Mouse (Mus musculus) C2C12 (cell line): ENCODE measurements around the gene Pqlc2. TPM values are rescaled to one million over a fixed set of nuclear protein-coding genes. Genes with fewer than 3 reads are reported as not detected.

Experiments
- H3K27me3 ChIP-seq: one replicate; pipeline ENCODE4 v1.6.1; 2011; ENCODE audit not compliant: control insufficient read depth, insufficient read depth, insufficient read length
- H3K36me3 ChIP-seq: one replicate; pipeline ENCODE4 v1.6.1; 2011; ENCODE audit not compliant: control insufficient read depth, insufficient read depth
- H3K4me3 ChIP-seq: one replicate; pipeline ENCODE4 v1.5.1; 2011; ENCODE audit warnings: mild to moderate bottlenecking, control low read depth; ENCODE audit not compliant: poor library complexity, insufficient read depth, severe bottlenecking
- H3K79me2 ChIP-seq: one replicate; pipeline ENCODE4 v1.6.1; 2011; ENCODE audit not compliant: control insufficient read depth, insufficient read depth
- H3K79me3 ChIP-seq: one replicate; pipeline ENCODE4 v1.6.1; 2011; ENCODE audit warnings: low read depth, control low read depth
- H3ac ChIP-seq: one replicate; pipeline ENCODE3; 2011; ENCODE audit warnings: low read depth; ENCODE audit not compliant: control insufficient read depth, insufficient read length
- CEBPB ChIP-seq: IDR thresholded peaks from one replicate; pipeline ENCODE4 v1.6.1; 2011; ENCODE audit warnings: low read depth, mild to moderate bottlenecking, control low read depth, moderate library complexity
- CTCF ChIP-seq: IDR thresholded peaks from one replicate; pipeline ENCODE4 v1.5.1; 2011; ENCODE audit not compliant: control insufficient read depth, insufficient read depth, insufficient read length
- FOSL1 ChIP-seq: IDR thresholded peaks from one replicate; pipeline ENCODE4 v1.8.0; 2011; ENCODE audit warnings: mild to moderate bottlenecking, low read length; ENCODE audit not compliant: poor library complexity, insufficient read depth, severe bottlenecking
- MAX ChIP-seq: IDR thresholded peaks from one replicate; pipeline ENCODE4 v1.6.1; 2011; ENCODE audit warnings: mild to moderate bottlenecking, control low read depth
- MYOD1 ChIP-seq: IDR thresholded peaks from one replicate; pipeline ENCODE4 v1.6.1; 2011; ENCODE audit warnings: low read depth; ENCODE audit not compliant: control insufficient read depth, insufficient read length
- MYOG ChIP-seq: IDR thresholded peaks from one replicate; pipeline ENCODE4 v1.6.1; 2011; ENCODE audit not compliant: control insufficient read depth, insufficient read length; ENCODE audit errors: extremely low read depth
- USF1 ChIP-seq: IDR thresholded peaks from one replicate; pipeline ENCODE4 v1.6.1; 2011; ENCODE audit warnings: low read depth, mild to moderate bottlenecking, control low read depth, moderate library complexity
- polyA plus RNA-seq: library from polyadenylated mRNA; unstranded; fragments of >200 nt; fragmentation: generic; extraction: Trizol; gene quantifications from one replicate; pipeline ENCODE4 v1.2.1, GENCODE M21; 2012; ENCODE audit warnings: missing spikeins

Pqlc2 gene
- polyA plus RNA-seq, 1 experiment, result 6.0 TPM

- TF ChIP-seq FOSL1, result no peak
- no peak for TF ChIP-seq MAX
- TF ChIP-seq USF1, result no peak
- TF ChIP-seq CEBPB, result no peak
- no peak for TF ChIP-seq MYOG
- no peak for TF ChIP-seq MYOD1
- TF ChIP-seq CTCF, result no peak
- Histone ChIP-seq H3ac (no peak overlapping the region), H3K4me3 (no peak overlapping the region), H3K79me3 (peaks cover 51% of the 10 kb centered on the region), H3K27me3 (no peaks in the 10 kb centered on the region), H3K79me2 (peaks cover 99% of the 10 kb centered on the region), H3K36me3 (peaks cover 18% of the 10 kb centered on the region)
Measured at GRCm38 (mm10) chr4:139250043-139250442, 60.5 kb downstream of the Pqlc2 start.

GRCm38 (mm10) chr4:139248736-139249135, 61.8 kb downstream of the Pqlc2 start:
- peaks cover 18% of the 10 kb centered on the region for H3K36me3 ChIP-seq
- no peak overlapping the region for H3ac ChIP-seq
- H3K79me2 ChIP-seq, result peaks cover 100% of the 10 kb centered on the region
- no peaks in the 10 kb centered on the region for H3K27me3 ChIP-seq
- TF ChIP-seq CTCF (no peak), CEBPB (no peak), MYOG (no peak), MYOD1 (no peak), USF1 (no peak), MAX (no peak), FOSL1 (no peak)
- peaks cover 54% of the 10 kb centered on the region for H3K79me3 ChIP-seq
- H3K4me3 ChIP-seq, result no peak overlapping the region

- peaks cover 18% of the 10 kb centered on the region for H3K36me3 ChIP-seq
- TF ChIP-seq FOSL1, result no peak
- TF ChIP-seq MYOG, result no peak
- TF ChIP-seq MYOD1, result no peak
Measured at GRCm38 (mm10) chr4:139247966-139248365, 62.5 kb downstream of the Pqlc2 start.

GRCm38 (mm10) chr4:139246130-139246877, 64.2 kb downstream of the Pqlc2 start:
- peaks cover 16% of the 10 kb centered on the region for H3K36me3 ChIP-seq
- TF ChIP-seq CEBPB (no peak), MYOD1 (no peak), CTCF (no peak)

More at GRCm38 (mm10) chr4:139247966-139248365, 62.5 kb downstream of the Pqlc2 start:
- peaks cover 100% of the 10 kb centered on the region for H3K79me2 ChIP-seq
- no peak overlapping the region for H3ac ChIP-seq
- no peaks in the 10 kb centered on the region for H3K27me3 ChIP-seq
- peaks cover 55% of the 10 kb centered on the region for H3K79me3 ChIP-seq
- no peak overlapping the region for H3K4me3 ChIP-seq

GRCm38 (mm10) chr4:139245534-139245933, 65.0 kb downstream of the Pqlc2 start:
- peaks cover 100% of the 10 kb centered on the region for H3K79me2 ChIP-seq
- peaks cover 24% of the 10 kb centered on the region for H3K36me3 ChIP-seq
- no peak overlapping the region for H3K4me3 ChIP-seq
- peaks cover 52% of the 10 kb centered on the region for H3K79me3 ChIP-seq
- TF ChIP-seq MAX, result no peak
- no peak for TF ChIP-seq CTCF
- no peak for TF ChIP-seq CEBPB
- TF ChIP-seq MYOD1, result no peak
- TF ChIP-seq USF1, result no peak
- TF ChIP-seq FOSL1, result no peak
- TF ChIP-seq MYOG, result no peak
- H3ac ChIP-seq, result no peak overlapping the region
- no peaks in the 10 kb centered on the region for H3K27me3 ChIP-seq

More at GRCm38 (mm10) chr4:139246130-139246877, 64.2 kb downstream of the Pqlc2 start:
- Histone ChIP-seq H3ac (no peak overlapping the region), H3K79me2 (peaks cover 100% of the 10 kb centered on the region), H3K79me3 (peaks cover 52% of the 10 kb centered on the region), H3K27me3 (no peaks in the 10 kb centered on the region), H3K4me3 (no peak overlapping the region)

- peaks cover 96% of the 10 kb centered on the region for H3K79me2 ChIP-seq
- TF ChIP-seq CEBPB, result no peak
- TF ChIP-seq USF1, result no peak
- no peak for TF ChIP-seq FOSL1
- no peak for TF ChIP-seq MYOD1
- no peak for TF ChIP-seq MAX
- no peak for TF ChIP-seq CTCF
- no peak for TF ChIP-seq MYOG
- peaks cover 30% of the 10 kb centered on the region for H3K36me3 ChIP-seq
Measured at GRCm38 (mm10) chr4:139244766-139245165, 65.7 kb downstream of the Pqlc2 start.

More at GRCm38 (mm10) chr4:139244766-139245165, 65.7 kb downstream of the Pqlc2 start:
- Histone ChIP-seq H3ac (no peak overlapping the region), H3K79me3 (peaks cover 50% of the 10 kb centered on the region), H3K4me3 (no peak overlapping the region), H3K27me3 (no peaks in the 10 kb centered on the region)
